In the genomic region with DNA sequence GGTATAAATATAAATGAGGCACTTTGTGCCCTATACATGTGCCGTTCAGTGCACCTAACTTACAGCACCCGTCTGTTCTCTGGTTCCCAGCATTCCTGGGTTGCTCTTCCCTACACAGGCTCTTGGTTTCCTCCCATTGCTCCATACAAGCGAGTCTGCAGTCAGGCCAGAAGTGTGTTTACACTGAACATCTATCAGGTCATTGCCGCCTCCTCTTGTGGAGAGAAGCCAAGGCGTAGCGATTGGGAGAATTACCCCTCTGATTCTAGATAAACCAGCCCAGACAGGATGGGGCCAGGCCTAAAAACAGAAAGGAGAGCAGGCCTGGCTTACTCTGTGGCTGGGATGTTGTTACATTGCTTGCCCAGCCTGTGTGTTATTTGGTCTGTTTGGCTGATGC, we compare ENCODE assay signal across 21 mouse cellular contexts. TPM values are rescaled to one million over a fixed set of nuclear protein-coding genes. Genes with fewer than 3 reads are reported as not detected.
A peak's percentile ranks its signal among the peaks of the same experiment; 100 is the strongest.
DNase-seq lines count a peak whose midpoint lies in the region; ATAC-seq lines count a peak whose summit lies in the region.
"Had no signal": no experiment of that assay in that cellular context is flagged by ENCODE, and none has a peak within 500 bp of the region (broad histone marks: within the 10 kb centered on the region; RNA-seq: fewer than 3 reads in every experiment).

No protein-coding gene starts in this region.

- ATAC-seq in heart, embryonic 14.5 days (ENCODE audit: insufficient number of reproducible peaks, insufficient read depth, low FRiP score, low read depth), result 0 out of 2 replicates have a peak, but pooled peaks have one; percentile 22

- no peak overlapping the region for H3K4me2 ChIP-seq in heart, embryonic 14.5 days (ENCODE audit: low read length)
- H3K4me2 ChIP-seq: embryonic facial prominence, embryonic 12.5 days; forebrain, embryonic 12.5 days; heart, embryonic 11.5 days; hindbrain, embryonic 14.5 days; liver, embryonic 15.5 days had no signal

- H3K27ac ChIP-seq in heart, embryonic 14.5 days (replicated peaks in 1 of 2; ENCODE audit: control insufficient read depth in 1 of 2, insufficient read depth in 1 of 2, low read depth in 2 of 2, low read length in 2 of 2), result no peak overlapping the region
- H3K27ac ChIP-seq: embryonic facial prominence, embryonic 12.5 days; forebrain, embryonic 12.5 days; hindbrain, embryonic 14.5 days; liver, embryonic 15.5 days had no signal

- H3K4me3 ChIP-seq in heart, embryonic 14.5 days (ENCODE audit: control insufficient read depth in 1 of 2, insufficient read depth in 1 of 2, low read depth in 1 of 2, low read length in 2 of 2), result no peak overlapping the region
- H3K4me3 ChIP-seq: embryonic facial prominence, embryonic 12.5 days; erythroblast, embryonic 14.5 days; forebrain, embryonic 12.5 days; liver, embryonic 15.5 days had no signal

- 56% methylated on average over 6 of the region's 6 CpGs for WGBS in heart, embryonic 14.5 days

- H3K36me3 ChIP-seq in heart, embryonic 14.5 days (ENCODE audit: control insufficient read depth, insufficient read depth, low read length), result peaks cover 82% of the 10 kb centered on the region

- H3K9ac ChIP-seq in heart, embryonic 14.5 days (ENCODE audit: low read length), result no peak overlapping the region
- H3K9ac ChIP-seq: embryonic facial prominence, embryonic 12.5 days; forebrain, embryonic 12.5 days; hindbrain, embryonic 14.5 days; liver, embryonic 15.5 days had no signal

- H3K4me1 ChIP-seq in heart, embryonic 14.5 days (ENCODE audit: control insufficient read depth in 2 of 2, insufficient read depth in 2 of 2, low read length in 2 of 2), result peaks cover 0 to 7% of the 10 kb centered on the region in 2 experiments; a peak in 1 of 4 replicates
- H3K4me1 ChIP-seq: forebrain, embryonic 12.5 days; liver, embryonic 15.5 days had no signal

- no peaks in the 10 kb centered on the region for H3K27me3 ChIP-seq in heart, embryonic 14.5 days (ENCODE audit: control insufficient read depth, insufficient read depth, low read length)
- H3K27me3 ChIP-seq: embryonic facial prominence, embryonic 12.5 days; forebrain, embryonic 12.5 days; liver, embryonic 15.5 days had no signal

- H3K9me3 ChIP-seq in heart, embryonic 14.5 days (ENCODE audit: control insufficient read depth, low read length), result peaks cover 2% of the 10 kb centered on the region; the same call in 1 of the 2 replicates
- H3K9me3 ChIP-seq: embryonic facial prominence, embryonic 12.5 days; forebrain, embryonic 12.5 days; liver, embryonic 15.5 days had no signal

- DNase-seq in heart, postnatal 4 days, result no peak
- DNase-seq in urinary bladder, postnatal 14 days (ENCODE audit: low spot score), result peak; percentile 28
- DNase-seq in urinary bladder, postnatal 10 days (ENCODE audit: low spot score), result no peak
- DNase-seq in lung, postnatal 10 days, result peak; percentile 79
- DNase-seq in layer of hippocampus, adult 9-10 months (ENCODE audit: low spot score), result no peak
- no peak for DNase-seq in Muller cell, postnatal 12 days (ENCODE audit: inconsistent ontology term)
- DNase-seq: adrenal gland, adult 2 months; cerebellum, adult 11-12 months; cerebellum, postnatal 14 days; gastrocnemius, postnatal 36 days; kidney, adult 8-10 months; kidney, postnatal 10 days; layer of hippocampus, postnatal 36 days; midbrain, embryonic 14.5 days had no signal

RNA-seq across cellular contexts. Expression of gene Retreg1, which starts 33.3 kb away (rescaled TPM):
- polyA plus RNA-seq in heart, embryonic 14.5 days (2014; fragmentation: Nextera tagmentation; extraction: Ambion mirVana), result 76.8 and 82.5 TPM in 2 replicates
- total RNA-seq in heart, postnatal 4 days (2021), result 100 to 1,000 TPM; 112 to 141 TPM
- polyA plus RNA-seq: erythroblast, embryonic 14.5 days had no signal

Comparison
In these comparisons a context has a peak if more than half of its experiments do, and no peak if none do; other contexts are left out.
1. DNase-seq: peak in urinary bladder, postnatal 14 days (single experiment) and lung, postnatal 10 days (single experiment); none in heart, postnatal 4 days (single experiment), urinary bladder, postnatal 10 days (single experiment), layer of hippocampus, adult 9-10 months (single experiment) and Muller cell, postnatal 12 days (single experiment).